Mouse (Mus musculus) heart, embryonic 14.5 days (tissue): ENCODE results near the gene Tmem81. TPM values are rescaled to one million over a fixed set of nuclear protein-coding genes. Genes with fewer than 3 reads are reported as not detected.

Experiments
- ATAC-seq: fragments of 200-750 bp; cut with Nextera tagmentation; 2 replicates; pipeline ENCODE4 v1.8.0; 2017; ENCODE audit warnings: low read depth, moderate TSS enrichment; ENCODE audit not compliant: insufficient number of reproducible peaks, insufficient read depth, low FRiP score
- H3K27ac ChIP-seq, 2 experiments: fragments of 200-500 bp in 1 of 2; fragments of 300-500 bp in 1 of 2; sonication (generic) in 1 of 2; replicated peaks in 1 of 2; 2 replicates each; pipeline ENCODE4 v1.5.1; 2012 to 2014; ENCODE audit warnings: low read depth in 2 of 2, low read length in 2 of 2, control low read depth in 1 of 2, mild to moderate bottlenecking in 1 of 2, mixed read lengths in 1 of 2; ENCODE audit not compliant: control insufficient read depth in 1 of 2, insufficient read depth in 1 of 2
- H3K27me3 ChIP-seq: fragments of 300-500 bp; sonication (generic); 2 replicates; pipeline ENCODE4 v1.6.1; 2014; ENCODE audit warnings: mild to moderate bottlenecking, low read length, control low read depth; ENCODE audit not compliant: control insufficient read depth, insufficient read depth
- H3K36me3 ChIP-seq: fragments of 300-500 bp; sonication (generic); 2 replicates; pipeline ENCODE4 v1.6.1; 2014; ENCODE audit warnings: mild to moderate bottlenecking, control low read depth, low read length, mixed read lengths; ENCODE audit not compliant: control insufficient read depth, insufficient read depth
- H3K4me1 ChIP-seq, 2 experiments: fragments of 200-500 bp in 1 of 2; fragments of 300-500 bp in 1 of 2; sonication (generic) in 1 of 2; 2 replicates each; pipeline ENCODE4 v1.6.1; 2012 to 2014; ENCODE audit warnings: low read length in 2 of 2, control low read depth in 1 of 2, mixed read lengths in 1 of 2; ENCODE audit not compliant: control insufficient read depth in 2 of 2, insufficient read depth in 2 of 2
- H3K4me2 ChIP-seq: fragments of 300-500 bp; sonication (generic); 2 replicates; pipeline ENCODE4 v1.6.1; 2014; ENCODE audit warnings: mild to moderate bottlenecking, low read length
- H3K4me3 ChIP-seq, 2 experiments: fragments of 200-500 bp in 1 of 2; fragments of 300-500 bp in 1 of 2; sonication (generic) in 1 of 2; 2 replicates each; pipeline ENCODE4 v1.5.1; 2012 to 2014; ENCODE audit warnings: low read length in 2 of 2, mild to moderate bottlenecking in 2 of 2, control low read depth in 1 of 2, low read depth in 1 of 2, moderate library complexity in 1 of 2; ENCODE audit not compliant: control insufficient read depth in 1 of 2, insufficient read depth in 1 of 2
- H3K9ac ChIP-seq: fragments of 300-500 bp; sonication (generic); 2 replicates; pipeline ENCODE4 v1.6.1; 2014; ENCODE audit warnings: mild to moderate bottlenecking, low read length
- H3K9me3 ChIP-seq: fragments of 300-500 bp; sonication (generic); 2 replicates; pipeline ENCODE4 v1.6.1; 2016; ENCODE audit warnings: low read length, control low read depth; ENCODE audit not compliant: control insufficient read depth
- WGBS: fragments of 180-500 bp; shearing (Covaris S2); extraction: QIAGEN DNeasy Blood & Tissue Kit; methylation state at CpG from one replicate; pipeline ENCODE4 v1.1.7; 2014; 5-methylcytosine and 5-hydroxymethylcytosine counted together
- polyA plus RNA-seq: library from polyadenylated mRNA; unstranded; fragments of >200 nt; fragmentation: Nextera tagmentation; extraction: Ambion mirVana; gene quantifications from 2 replicates; pipeline ENCODE4 v1.2.1, GENCODE M21; 2014

The Tmem81 gene
- polyA plus RNA-seq, 1 experiment from 2014 or later, result 1.1 TPM

DNA sequence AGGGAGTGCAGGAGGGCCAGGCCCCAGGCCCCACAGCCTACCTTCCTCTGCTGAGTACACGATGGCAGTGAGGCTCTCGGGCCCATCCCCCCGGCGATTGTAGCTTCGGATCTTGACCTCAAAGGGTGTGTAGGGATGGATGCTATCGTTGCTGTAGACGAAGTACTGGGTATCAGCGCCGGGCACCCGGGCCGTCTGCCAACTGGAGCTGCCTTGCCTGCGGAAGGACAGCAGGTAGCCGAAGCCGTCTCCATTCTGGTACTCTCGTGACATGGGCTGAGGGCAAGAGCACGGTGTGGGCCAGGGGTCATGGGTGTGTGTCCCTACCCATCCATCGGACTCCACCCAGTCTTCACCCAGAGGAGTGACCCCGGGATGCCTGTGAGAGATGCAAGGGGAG lies 12.6 kb downstream of the Tmem81 start:
- no peaks in the 10 kb centered on the region for H3K9me3 ChIP-seq
- no peaks in the 10 kb centered on the region for H3K36me3 ChIP-seq
- no peak overlapping the region for H3K4me2 ChIP-seq
- no peak overlapping the region for H3K4me3 ChIP-seq
- ATAC-seq, result no peak
- 74% methylated on average over 18 of the region's 18 CpGs for WGBS
- no peak overlapping the region for H3K27ac ChIP-seq
- H3K4me1 ChIP-seq, result no peaks in the 10 kb centered on the region
- H3K9ac ChIP-seq, result no peak overlapping the region
- H3K27me3 ChIP-seq, result no peaks in the 10 kb centered on the region

DNA sequence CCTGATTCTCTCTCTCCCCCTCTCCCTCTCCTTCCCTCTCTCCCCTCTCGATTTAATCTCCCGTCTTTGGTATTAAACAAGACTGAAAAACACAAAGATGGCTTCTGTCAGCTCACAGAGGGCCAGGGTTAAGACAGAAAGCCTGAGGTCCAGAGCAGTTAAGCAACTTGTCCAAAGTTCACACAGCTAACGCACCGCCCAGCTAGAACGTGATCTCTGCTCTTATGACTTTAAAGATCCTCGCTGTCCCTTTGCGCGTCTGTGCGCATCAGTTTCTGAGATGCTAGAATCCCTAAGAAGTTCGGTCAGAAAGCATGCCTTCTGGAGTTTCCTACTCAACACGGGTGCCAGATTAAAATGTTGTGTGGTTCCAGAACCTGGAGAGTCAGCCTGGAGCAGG lies 13.7 kb downstream of the Tmem81 start:
- H3K4me3 ChIP-seq, result no peak overlapping the region
- H3K36me3 ChIP-seq, result no peaks in the 10 kb centered on the region
- 87% methylated on average over 11 of the region's 11 CpGs for whole genome bisulfite sequencing

GRCm38 (mm10) chr1:132520764-132521163 lies 14.7 kb downstream of the Tmem81 start:
- no peak overlapping the region for H3K27ac ChIP-seq
- H3K27me3 ChIP-seq, result peaks cover 10% of the 10 kb centered on the region
- WGBS, result 46% methylated on average over 2 of the region's 6 CpGs
- H3K4me2 ChIP-seq, result no peak overlapping the region
- H3K9me3 ChIP-seq, result no peaks in the 10 kb centered on the region
- 0 out of 2 replicates have a peak, but pooled peaks have one; percentile 34 for ATAC-seq
- no peaks in the 10 kb centered on the region for H3K4me1 ChIP-seq
- H3K36me3 ChIP-seq, result no peaks in the 10 kb centered on the region
- H3K4me3 ChIP-seq, result no peak overlapping the region
- no peak overlapping the region for H3K9ac ChIP-seq

More for the DNA sequence above, 13.7 kb downstream of the Tmem81 start:
- no peak overlapping the region for H3K27ac ChIP-seq
- no peak overlapping the region for H3K9ac ChIP-seq
- no peak for ATAC-seq
- no peaks in the 10 kb centered on the region for H3K9me3 ChIP-seq
- no peaks in the 10 kb centered on the region for H3K27me3 ChIP-seq
- no peak overlapping the region for H3K4me2 ChIP-seq
- no peaks in the 10 kb centered on the region for H3K4me1 ChIP-seq

GRCm38 (mm10) chr1:132523048-132523447 lies 17.0 kb downstream of the Tmem81 start:
- Histone ChIP-seq H3K4me3 (no peak overlapping the region), H3K9me3 (no peaks in the 10 kb centered on the region), H3K9ac (no peak overlapping the region), H3K27me3 (peaks cover 18% of the 10 kb centered on the region), H3K36me3 (no peaks in the 10 kb centered on the region), H3K4me2 (no peak overlapping the region), H3K27ac (no peak overlapping the region), H3K4me1 (0 out of 4 replicates have a peak, but pooled peaks cover 0 to 2% of the 10 kb centered on the region in 2 experiments)
- WGBS, result 76% methylated on average over 8 of the region's 8 CpGs
- no peak for ATAC-seq

- 0 out of 4 replicates have a peak, but pooled peaks cover 0 to 2% of the 10 kb centered on the region in 2 experiments for H3K4me1 ChIP-seq
- H3K4me2 ChIP-seq, result no peak overlapping the region
- H3K27ac ChIP-seq, result no peak overlapping the region
- no peak for ATAC-seq
- H3K9ac ChIP-seq, result no peak overlapping the region
- peaks cover 18% of the 10 kb centered on the region for H3K27me3 ChIP-seq
- no peaks in the 10 kb centered on the region for H3K9me3 ChIP-seq
- 27% methylated on average over 4 of the region's 4 CpGs for WGBS
- H3K4me3 ChIP-seq, result no peak overlapping the region
- H3K36me3 ChIP-seq, result no peaks in the 10 kb centered on the region
These were observed 17.9 kb downstream of the Tmem81 start for GRCm38 (mm10) chr1:132523920-132524319.

DNA sequence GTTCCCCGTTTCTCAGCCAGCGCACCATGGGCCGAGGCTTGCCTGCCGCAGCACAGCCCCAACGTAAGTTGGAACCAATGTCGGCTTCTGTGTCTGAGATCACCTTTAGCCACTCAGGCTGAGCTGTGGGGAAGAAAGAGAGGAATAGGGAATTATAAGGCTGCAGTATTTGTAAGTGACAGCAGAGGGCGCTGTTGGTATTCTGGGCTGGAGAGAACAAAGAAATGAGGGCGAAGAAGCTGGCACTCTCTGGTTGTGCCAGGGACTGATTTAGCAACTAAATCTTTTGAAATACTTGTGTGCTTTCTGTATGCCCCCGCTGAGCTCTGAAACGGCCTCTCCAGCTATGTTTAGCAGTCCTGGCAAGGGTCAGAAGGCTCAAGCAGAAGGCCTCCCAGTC lies 19.8 kb downstream of the Tmem81 start:
- WGBS, result 6% methylated on average over 10 of the region's 10 CpGs
- H3K9me3 ChIP-seq, result no peaks in the 10 kb centered on the region
- ATAC-seq, result no peak
- H3K4me3 ChIP-seq, result no peak overlapping the region
- peaks cover 18% of the 10 kb centered on the region for H3K27me3 ChIP-seq
- H3K9ac ChIP-seq, result 0 out of 2 replicates have a peak overlapping the region, but pooled peaks have one; percentile 8
- H3K27ac ChIP-seq, result no peak overlapping the region
- no peak overlapping the region for H3K4me2 ChIP-seq
- H3K36me3 ChIP-seq, result no peaks in the 10 kb centered on the region
- peaks cover 0 to 2% of the 10 kb centered on the region in 2 experiments; a peak in 1 of 4 replicates for H3K4me1 ChIP-seq

- no peak overlapping the region for H3K4me2 ChIP-seq
- no peaks in the 10 kb centered on the region for H3K36me3 ChIP-seq
- no peak for ATAC-seq
- H3K9ac ChIP-seq, result no peak overlapping the region
- H3K9me3 ChIP-seq, result no peaks in the 10 kb centered on the region
- peaks cover 35% of the 10 kb centered on the region for H3K27me3 ChIP-seq
- 86% methylated on average over 13 of the region's 13 CpGs for WGBS
- H3K4me3 ChIP-seq, result no peak overlapping the region
- H3K27ac ChIP-seq, result no peak overlapping the region
- H3K4me1 ChIP-seq, result peaks cover 0 to 2% of the 10 kb centered on the region in 2 experiments; a peak in 1 of 4 replicates
These were observed 22.0 kb downstream of the Tmem81 start for GRCm38 (mm10) chr1:132528071-132528470.
